Mouse (Mus musculus): Measurements from ENCODE around the gene Atp23.
A peak's percentile ranks its signal among the peaks of the same experiment; 100 is the strongest.

DNA sequence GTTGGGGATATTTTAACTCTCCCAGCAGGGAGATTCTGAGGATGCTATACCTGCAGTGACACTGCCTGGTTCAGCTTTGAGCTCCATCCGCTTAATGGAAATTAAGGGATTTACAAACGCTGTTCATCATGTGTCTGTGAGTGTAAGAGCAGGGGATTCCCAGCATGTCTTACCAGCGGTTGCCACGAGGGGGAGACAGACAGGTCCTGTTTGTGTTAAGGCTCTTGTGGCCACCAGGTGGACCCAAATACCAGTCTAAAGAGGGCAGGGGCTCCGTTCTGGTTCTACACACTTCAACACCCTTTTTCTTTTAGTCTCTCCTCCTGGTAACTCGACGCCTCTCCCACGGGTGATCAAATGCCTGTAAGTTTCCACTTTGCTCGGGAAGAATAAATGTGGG lies 17.9 kb upstream of the Atp23 start:
- peak; percentile 100 for TF ChIP-seq CTCF (IDR thresholded peaks at IDR 0.05; ENCODE audit: borderline replicate concordance, extremely low read depth, insufficient read depth, insufficient read length)
- TF ChIP-seq POLR2A (IDR thresholded peaks at IDR 0.05; ENCODE audit: borderline replicate concordance, extremely low read depth, insufficient read depth, insufficient read length, poor library complexity, severe bottlenecking): no peak

All from brain, embryonic 14.5 days (tissue).